Mouse (Mus musculus) hindbrain, postnatal 0 days (tissue): ENCODE measurements around the gene Mroh3. TPM values are rescaled to one million over a fixed set of nuclear protein-coding genes. Genes with fewer than 3 reads are reported as not detected.

Experiments
- ATAC-seq: fragments of 200-750 bp; cut with Nextera tagmentation; 2 replicates; pipeline ENCODE4 v1.8.0; 2017; ENCODE audit warnings: mild to moderate bottlenecking, moderate TSS enrichment, moderate library complexity
- DNase-seq: peaks from one replicate; pipeline ENCODE4 v3.0.0-alpha.2; 2015; ENCODE audit warnings: low spot score
- H3K27ac ChIP-seq: fragments of 300-500 bp; sonication (generic); 2 replicates; pipeline ENCODE4 v1.5.1; 2014; ENCODE audit warnings: mild to moderate bottlenecking
- H3K27me3 ChIP-seq: fragments of 300-500 bp; sonication (generic); 2 replicates; pipeline ENCODE4 v1.6.1; 2014; ENCODE audit warnings: low read length, mixed read lengths; ENCODE audit not compliant: insufficient read depth
- H3K36me3 ChIP-seq: fragments of 300-500 bp; sonication (generic); 2 replicates; pipeline ENCODE4 v1.6.1; 2014; ENCODE audit warnings: low read length, mixed read lengths; ENCODE audit not compliant: insufficient read depth
- H3K4me1 ChIP-seq: fragments of 300-500 bp; sonication (generic); 2 replicates; pipeline ENCODE4 v1.6.1; 2014; ENCODE audit warnings: antibody characterized with exemption, low read length, mixed read lengths; ENCODE audit not compliant: insufficient read depth
- H3K4me2 ChIP-seq: fragments of 300-500 bp; sonication (generic); 2 replicates; pipeline ENCODE4 v1.6.1; 2014; ENCODE audit warnings: low read depth, mild to moderate bottlenecking, low read length, moderate library complexity, mixed read lengths
- H3K4me3 ChIP-seq: fragments of 300-500 bp; sonication (generic); 2 replicates; pipeline ENCODE4 v1.5.1; 2014; ENCODE audit warnings: low read length
- H3K9ac ChIP-seq: fragments of 300-500 bp; sonication (generic); replicated peaks from 2 replicates; pipeline ENCODE4 v1.6.1; 2014; ENCODE audit warnings: mild to moderate bottlenecking, low read length, moderate library complexity, mixed read lengths
- H3K9me3 ChIP-seq: fragments of 300-500 bp; sonication (generic); 2 replicates; pipeline ENCODE4 v1.6.1; 2016; ENCODE audit warnings: low read length, mixed read lengths
- CTCF ChIP-seq: IDR thresholded peaks from 2 replicates; pipeline ENCODE4 v1.5.1; 2016; ENCODE audit warnings: antibody characterized with exemption, control low read depth, low read depth
- WGBS: fragments of 180-500 bp; shearing (Covaris S2); extraction: QIAGEN DNeasy Blood & Tissue Kit; methylation state at CpG from one replicate; pipeline ENCODE4 v1.1.7; 2014; 5-methylcytosine and 5-hydroxymethylcytosine counted together
- polyA plus RNA-seq: library from polyadenylated mRNA; unstranded; fragments of >200 nt; fragmentation: Nextera tagmentation; extraction: Ambion mirVana; gene quantifications from 2 replicates; pipeline ENCODE4 v1.2.1, GENCODE M21; 2015
- total RNA-seq: library from RNA; depleted of rRNA; stranded (reverse); fragments of >200 nt; gene quantifications from 2 replicates; pipeline ENCODE4 v1.2.3, GENCODE M21; 2014

Gene Mroh3
- total and polyA plus RNA-seq, 2 experiments from 2014 or later = 0.23 to 0.84 TPM

- no peak overlapping the region for H3K9ac ChIP-seq
- H3K36me3 ChIP-seq = no peaks in the 10 kb centered on the region
- DNase-seq (no peak), ATAC-seq (no peak)
- H3K27ac ChIP-seq = no peak overlapping the region
- peaks cover 9% of the 10 kb centered on the region; the same call in 1 of the 2 replicates for H3K4me1 ChIP-seq
- 85% methylated on average over 10 of the region's 10 CpGs for WGBS
- no peak overlapping the region for H3K4me2 ChIP-seq
- no peak overlapping the region for H3K4me3 ChIP-seq
- no peak for TF ChIP-seq CTCF
- H3K9me3 ChIP-seq = no peaks in the 10 kb centered on the region
- H3K27me3 ChIP-seq = no peaks in the 10 kb centered on the region
Measured at GRCm38 (mm10) chr1:136222386-136222785, 9.8 kb upstream of the Mroh3 start.

GRCm38 (mm10) chr1:136220037-136220871 lies 7.6 kb upstream of the Mroh3 start:
- no peaks in the 10 kb centered on the region for H3K9me3 ChIP-seq
- H3K4me1 ChIP-seq = peaks cover 4% of the 10 kb centered on the region; the same call in 1 of the 2 replicates
- no peak overlapping the region for H3K4me2 ChIP-seq
- TF ChIP-seq CTCF = no peak
- H3K4me3 ChIP-seq = no peak overlapping the region
- DNase-seq (no peak), ATAC-seq (no peak)
- no peak overlapping the region for H3K27ac ChIP-seq
- no peaks in the 10 kb centered on the region for H3K27me3 ChIP-seq
- WGBS = 78% methylated on average over 10 of the region's 10 CpGs
- no peak overlapping the region for H3K9ac ChIP-seq
- H3K36me3 ChIP-seq = no peaks in the 10 kb centered on the region

GRCm38 (mm10) chr1:136214304-136214703 lies 1.7 kb upstream of the Mroh3 start:
- ATAC-seq (no peak), DNase-seq (no peak)
- Histone ChIP-seq H3K27ac (no peak overlapping the region), H3K4me1 (no peaks in the 10 kb centered on the region), H3K36me3 (no peaks in the 10 kb centered on the region), H3K4me2 (no peak overlapping the region), H3K27me3 (no peaks in the 10 kb centered on the region), H3K4me3 (no peak overlapping the region), H3K9ac (no peak overlapping the region), H3K9me3 (no peaks in the 10 kb centered on the region)
- WGBS = 80% methylated on average over 15 of the region's 15 CpGs
- no peak for TF ChIP-seq CTCF

GRCm38 (mm10) chr1:136190033-136190432 lies 22.6 kb downstream of the Mroh3 start:
- Histone ChIP-seq H3K4me3 (no peak overlapping the region), H3K27ac (no peak overlapping the region), H3K4me1 (no peaks in the 10 kb centered on the region), H3K9me3 (no peaks in the 10 kb centered on the region), H3K9ac (no peak overlapping the region), H3K36me3 (no peaks in the 10 kb centered on the region), H3K27me3 (no peaks in the 10 kb centered on the region), H3K4me2 (no peak overlapping the region)
- WGBS = 94% methylated on average over 5 of the region's 5 CpGs
- no peak for ATAC-seq
- TF ChIP-seq CTCF = no peak
- DNase-seq = no peak

GRCm38 (mm10) chr1:136179511-136180001 lies 33.1 kb downstream of the Mroh3 start:
- no peak overlapping the region for H3K4me3 ChIP-seq
- peaks cover 20% of the 10 kb centered on the region; the same call in 1 of the 2 replicates for H3K36me3 ChIP-seq
- H3K9me3 ChIP-seq = no peaks in the 10 kb centered on the region
- H3K27ac ChIP-seq = no peak overlapping the region
- H3K9ac ChIP-seq = no peak overlapping the region
- ATAC-seq (no peak), DNase-seq (no peak)
- no peak overlapping the region for H3K4me2 ChIP-seq
- no peak for TF ChIP-seq CTCF
- H3K27me3 ChIP-seq = no peaks in the 10 kb centered on the region
- 63% methylated on average over 2 of the region's 2 CpGs for WGBS
- H3K4me1 ChIP-seq = no peaks in the 10 kb centered on the region

GRCm38 (mm10) chr1:136178741-136179140 lies 33.9 kb downstream of the Mroh3 start:
- DNase-seq = no peak
- Histone ChIP-seq H3K27ac (no peak overlapping the region), H3K4me1 (peaks cover 7% of the 10 kb centered on the region), H3K9ac (no peak overlapping the region), H3K4me3 (no peak overlapping the region), H3K9me3 (no peaks in the 10 kb centered on the region), H3K27me3 (no peaks in the 10 kb centered on the region), H3K36me3 (peaks cover 25% of the 10 kb centered on the region), H3K4me2 (no peak overlapping the region)
- no peak for ATAC-seq
- TF ChIP-seq CTCF = no peak
- 53% methylated on average over 6 of the region's 6 CpGs for WGBS

- no peak for DNase-seq
- no peak for ATAC-seq
- no peaks in the 10 kb centered on the region for H3K9me3 ChIP-seq
- H3K27me3 ChIP-seq = no peaks in the 10 kb centered on the region
- H3K27ac ChIP-seq = no peak overlapping the region
- H3K4me2 ChIP-seq = no peak overlapping the region
- no peak overlapping the region for H3K9ac ChIP-seq
- WGBS = 83% methylated on average over 2 of the region's 2 CpGs
- H3K4me3 ChIP-seq = no peak overlapping the region
- no peak for TF ChIP-seq CTCF
- peaks cover 7% of the 10 kb centered on the region for H3K4me1 ChIP-seq
- peaks cover 36% of the 10 kb centered on the region for H3K36me3 ChIP-seq
Measured at GRCm38 (mm10) chr1:136177085-136177484, 35.5 kb downstream of the Mroh3 start.
